ENCODE assay signal across 7 mouse cellular contexts in genomic region chr11:102230006-102230741, GRCm38 (mm10). TPM values are rescaled to one million over a fixed set of nuclear protein-coding genes. Genes with fewer than 3 reads are reported as not detected.
DNase-seq lines count a peak whose midpoint lies in the region; ATAC-seq lines count a peak whose summit lies in the region.

Gene Hdac5, minus strand, starts transcription at chr11:102230166.

- no peaks in the 10 kb centered on the region for H3K9me3 ChIP-seq in embryonic facial prominence, embryonic 12.5 days
- no peaks in the 10 kb centered on the region for H3K9me3 ChIP-seq in limb, embryonic 11.5 days (ENCODE audit: control insufficient read depth, low read length)
- H3K9me3 ChIP-seq in midbrain, embryonic 14.5 days (ENCODE audit: control insufficient read depth, low read length) = no peaks in the 10 kb centered on the region

- peak; percentile 78 for ATAC-seq in embryonic facial prominence, embryonic 12.5 days (ENCODE audit: insufficient number of reproducible peaks, insufficient read depth, low FRiP score, low TSS enrichment)
- peak; percentile 89 for ATAC-seq in limb, embryonic 11.5 days (ENCODE audit: insufficient number of reproducible peaks, low FRiP score, low TSS enrichment, low read depth)
- ATAC-seq in midbrain, embryonic 14.5 days (ENCODE audit: low FRiP score, low TSS enrichment) = peak; percentile 90

- peak within 1 kb of the TSS; percentile 93 for H3K9ac ChIP-seq in embryonic facial prominence, embryonic 12.5 days
- peak within 1 kb of the TSS; percentile 74 for H3K9ac ChIP-seq in limb, embryonic 11.5 days (ENCODE audit: low read length)
- peak within 1 kb of the TSS; percentile 92 for H3K9ac ChIP-seq in midbrain, embryonic 14.5 days (replicated peaks; ENCODE audit: low read length)

- peak; percentile 96 for DNase-seq in adrenal gland, postnatal 25 days
- DNase-seq in heart, adult 11 months = peak; percentile 100
- peak; percentile 99 for DNase-seq in kidney, adult 18-20 months
- peak; percentile 99 for DNase-seq in limb, embryonic 11.5 days (ENCODE audit: low spot score)
- peak; percentile 100 for DNase-seq in midbrain, embryonic 14.5 days
- DNase-seq in spleen, adult 18-20 months = peak; percentile 97

- under 1% methylated on average over 49 of the region's 49 CpGs for WGBS in embryonic facial prominence, embryonic 12.5 days
- WGBS in limb, embryonic 11.5 days = under 1% methylated on average over 47 of the region's 49 CpGs
- WGBS in midbrain, embryonic 14.5 days = under 1% methylated on average over 49 of the region's 49 CpGs

- peak within 1 kb of the TSS; percentile 87 for H3K4me2 ChIP-seq in embryonic facial prominence, embryonic 12.5 days (replicated peaks)
- peak within 1 kb of the TSS; percentile 75 for H3K4me2 ChIP-seq in limb, embryonic 11.5 days (ENCODE audit: low read depth, severe bottlenecking)
- H3K4me2 ChIP-seq in midbrain, embryonic 14.5 days (ENCODE audit: low read length) = peak within 1 kb of the TSS; percentile 69

- peaks cover 35% of the 10 kb centered on the region for H3K4me1 ChIP-seq in embryonic facial prominence, embryonic 12.5 days
- peaks cover 24% of the 10 kb centered on the region; the same call in 1 of the 2 replicates for H3K4me1 ChIP-seq in limb, embryonic 11.5 days (ENCODE audit: control insufficient read depth, insufficient read depth, low read length)
- H3K4me1 ChIP-seq in midbrain, embryonic 14.5 days (ENCODE audit: control insufficient read depth, insufficient read depth, low read length) = peaks cover 33% of the 10 kb centered on the region

- H3K36me3 ChIP-seq in embryonic facial prominence, embryonic 12.5 days = no peaks in the 10 kb centered on the region
- no peaks in the 10 kb centered on the region for H3K36me3 ChIP-seq in limb, embryonic 11.5 days (ENCODE audit: control insufficient read depth, insufficient read depth, low read length)
- H3K36me3 ChIP-seq in midbrain, embryonic 14.5 days (ENCODE audit: control insufficient read depth, insufficient read depth, low read length) = no peaks in the 10 kb centered on the region

- peak within 1 kb of the TSS; percentile 83 for H3K27ac ChIP-seq in embryonic facial prominence, embryonic 12.5 days
- H3K27ac ChIP-seq in limb, embryonic 11.5 days (replicated peaks; ENCODE audit: low read depth, low read length) = no peak within 1 kb of the TSS
- peak within 1 kb of the TSS; percentile 97 for H3K27ac ChIP-seq in midbrain, embryonic 14.5 days (replicated peaks; ENCODE audit: low read depth, low read length)

- no peaks in the 10 kb centered on the region for H3K27me3 ChIP-seq in embryonic facial prominence, embryonic 12.5 days
- H3K27me3 ChIP-seq in limb, embryonic 11.5 days (ENCODE audit: control insufficient read depth, insufficient read depth, low read length) = peaks cover 5% of the 10 kb centered on the region; the same call in 1 of the 2 replicates
- no peaks in the 10 kb centered on the region for H3K27me3 ChIP-seq in midbrain, embryonic 14.5 days (ENCODE audit: control insufficient read depth, insufficient read depth, low read length)

- H3K4me3 ChIP-seq in embryonic facial prominence, embryonic 12.5 days = peak within 1 kb of the TSS; percentile 92
- H3K4me3 ChIP-seq in limb, embryonic 11.5 days (ENCODE audit: low read depth, low read length) = peak within 1 kb of the TSS; percentile 75
- H3K4me3 ChIP-seq in midbrain, embryonic 14.5 days (replicated peaks; ENCODE audit: low read depth, low read length) = peak within 1 kb of the TSS; percentile 87

RNA-seq across cellular contexts. Expression of gene Hdac5, which starts in this region (rescaled TPM):
- 79.9 and 117 TPM in 2 replicates for total RNA-seq in adrenal gland, postnatal 25 days (2021)
- 70.0 and 80.0 TPM in 2 replicates for polyA plus RNA-seq in embryonic facial prominence, embryonic 12.5 days (2016; fragmentation: Nextera tagmentation; extraction: Ambion mirVana)
- polyA plus RNA-seq in limb, embryonic 11.5 days (2014; fragmentation: Nextera tagmentation; extraction: Ambion mirVana) = 21.3 and 24.0 TPM in 2 replicates
- polyA plus RNA-seq in midbrain, embryonic 14.5 days (2014; fragmentation: Nextera tagmentation; extraction: Ambion mirVana) = 54.4 and 56.6 TPM in 2 replicates
